Mouse (Mus musculus) urinary bladder, postnatal 25 days (tissue): ENCODE results near the gene Serpinb11.

Experiments
- DNase-seq: peaks from one replicate; pipeline ENCODE4 v3.0.0; 2022; ENCODE audit warnings: low spot score

The Serpinb11 gene

GRCm38 (mm10) chr1:107360898-107361297 lies at the start of gene Serpinb11:
Gene Serpinb11, plus strand, starts transcription at chr1:107361198.
- DNase-seq, result no peak

- no peak for DNase-seq
Observed at GRCm38 (mm10) chr1:107345979-107346378, 15.0 kb upstream of the Serpinb11 start.

DNA sequence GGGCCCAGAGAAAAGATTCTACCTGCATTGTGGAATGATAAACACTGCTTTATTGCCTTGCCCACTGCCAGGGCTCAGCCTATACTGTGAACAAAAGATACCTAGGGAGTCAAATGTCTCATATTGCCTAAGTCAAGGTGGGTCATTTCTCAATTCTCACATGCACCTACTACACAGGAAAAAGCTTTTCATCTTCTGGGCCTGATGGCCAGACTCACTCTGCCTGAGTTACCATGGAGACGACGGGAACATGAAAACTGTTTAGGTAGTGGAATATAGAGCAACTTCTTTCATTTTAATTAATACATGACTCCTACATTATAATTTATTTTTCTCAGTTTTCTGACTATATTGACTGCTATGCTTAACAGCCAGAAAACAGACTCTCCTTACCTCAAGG lies 14.2 kb upstream of the Serpinb11 start:
- DNase-seq, result no peak

GRCm38 (mm10) chr1:107350392-107350791 lies 10.6 kb upstream of the Serpinb11 start:
- DNase-seq, result no peak

- no peak for DNase-seq
Observed at GRCm38 (mm10) chr1:107351115-107351514, 9.9 kb upstream of the Serpinb11 start.

- DNase-seq, result no peak
Observed at GRCm38 (mm10) chr1:107353046-107353445, 8.0 kb upstream of the Serpinb11 start.

GRCm38 (mm10) chr1:107365973-107366372 lies 5.0 kb downstream of the Serpinb11 start:
- DNase-seq, result no peak

- DNase-seq, result no peak
Observed at GRCm38 (mm10) chr1:107368944-107369343, 7.9 kb downstream of the Serpinb11 start.

- no peak for DNase-seq
Observed at GRCm38 (mm10) chr1:107376952-107377351, 16.0 kb downstream of the Serpinb11 start.

- no peak for DNase-seq
Observed at GRCm38 (mm10) chr1:107378368-107378767, 17.4 kb downstream of the Serpinb11 start.

DNA sequence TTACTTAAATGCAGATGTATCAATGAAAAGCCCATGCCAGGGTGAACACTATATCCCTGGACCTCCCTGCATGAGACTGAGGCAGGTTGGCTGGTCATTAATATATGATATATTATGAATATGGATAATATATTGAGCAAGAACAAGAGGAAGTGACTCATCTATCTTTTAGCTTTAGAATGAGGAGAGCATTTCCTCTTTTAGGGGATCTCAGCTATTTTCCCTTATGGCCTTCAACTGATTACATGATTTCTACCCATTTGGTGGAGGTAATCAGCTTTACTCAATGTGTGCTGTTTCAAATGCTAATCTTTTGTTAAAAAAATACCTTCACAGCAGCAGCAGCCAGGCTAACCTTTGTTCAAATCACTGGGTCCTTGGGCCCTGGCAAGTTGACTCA lies 20.5 kb downstream of the Serpinb11 start:
- no peak for DNase-seq

- DNase-seq, result no peak
Observed at GRCm38 (mm10) chr1:107382404-107382803, 21.4 kb downstream of the Serpinb11 start.

DNA sequence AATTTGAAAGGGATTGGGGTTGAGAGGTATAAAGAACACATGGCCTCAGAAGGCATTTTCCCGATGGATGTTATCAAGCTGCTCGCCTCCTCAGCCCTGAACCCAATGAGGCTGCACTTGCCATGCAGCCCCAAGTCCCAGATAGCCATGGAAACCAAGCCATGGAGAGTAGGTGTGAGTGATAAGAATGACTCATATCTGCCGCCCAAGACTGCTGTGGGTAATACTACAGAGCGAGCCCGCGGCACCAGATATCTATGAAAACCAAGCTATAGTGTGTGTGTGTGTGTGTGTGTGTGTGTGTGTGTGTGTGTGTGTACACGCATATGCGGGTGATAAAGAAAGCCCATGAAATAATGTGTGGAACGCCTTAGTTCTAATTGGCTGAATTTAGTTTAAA lies 23.5 kb downstream of the Serpinb11 start:
- no peak for DNase-seq

DNA sequence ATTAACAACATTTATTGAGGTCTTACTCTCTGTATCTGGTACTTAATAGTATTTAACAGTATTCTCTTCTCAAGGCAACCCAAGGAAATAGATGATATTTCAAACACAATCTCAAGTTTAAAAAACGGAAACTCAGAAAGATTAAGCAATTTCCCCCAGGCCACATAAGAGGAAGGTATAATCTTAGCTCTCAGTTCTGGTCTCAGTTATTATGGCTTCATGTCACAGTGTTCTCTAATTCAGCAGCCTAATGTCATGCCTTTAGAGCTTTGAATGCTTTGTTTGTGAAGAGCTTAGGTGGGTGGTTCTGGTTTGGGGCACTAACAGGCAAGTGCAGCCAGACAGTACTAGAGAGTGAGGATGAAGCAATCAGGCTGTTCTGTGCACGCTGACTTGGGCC lies 28.8 kb downstream of the Serpinb11 start:
- no peak for DNase-seq

DNA sequence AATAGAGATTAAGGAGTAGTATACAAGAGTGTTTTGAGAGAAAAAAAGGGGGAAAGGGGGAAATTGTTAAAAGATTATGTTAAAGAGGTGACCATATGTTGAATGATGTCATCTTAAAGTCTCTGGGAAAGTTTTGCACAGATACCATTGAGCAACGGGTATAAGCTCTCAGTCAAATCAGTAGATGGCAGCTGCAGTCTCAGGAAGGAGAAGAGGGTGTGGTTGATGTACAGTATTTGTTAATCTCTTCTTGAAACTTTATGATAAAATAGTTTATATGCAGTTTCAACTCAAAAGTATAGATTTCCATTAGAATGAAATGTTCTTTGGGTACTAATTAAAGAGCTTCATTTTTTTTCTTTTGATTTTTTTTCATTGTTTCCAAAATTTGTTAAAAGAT lies 36.5 kb downstream of the Serpinb11 start:
- DNase-seq, result no peak

DNA sequence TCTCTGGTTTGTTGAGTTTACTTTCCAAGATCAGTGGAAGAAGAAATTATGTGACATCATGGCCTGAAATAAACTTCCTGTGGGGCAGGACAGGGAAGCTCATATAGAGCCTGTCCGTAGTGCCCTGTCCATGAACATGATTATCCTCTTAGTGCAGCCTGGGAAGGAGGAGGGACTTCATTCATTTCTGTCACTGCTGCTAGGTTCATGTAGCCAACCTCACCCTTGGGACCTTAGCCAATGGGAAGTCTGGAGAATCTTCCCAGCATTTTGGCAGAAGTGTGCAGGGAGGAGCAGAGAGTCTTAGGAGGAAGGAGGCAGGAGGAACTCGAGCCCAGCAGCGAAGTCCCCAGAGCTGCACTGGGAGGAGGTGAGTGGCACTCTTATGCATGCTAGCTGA lies 38.4 kb downstream of the Serpinb11 start, which contains the start of gene Serpinb7:
Serpinb7 (plus strand) TSS at position 301 of the 400 bp plus-strand sequence.
- no peak for DNase-seq

DNA sequence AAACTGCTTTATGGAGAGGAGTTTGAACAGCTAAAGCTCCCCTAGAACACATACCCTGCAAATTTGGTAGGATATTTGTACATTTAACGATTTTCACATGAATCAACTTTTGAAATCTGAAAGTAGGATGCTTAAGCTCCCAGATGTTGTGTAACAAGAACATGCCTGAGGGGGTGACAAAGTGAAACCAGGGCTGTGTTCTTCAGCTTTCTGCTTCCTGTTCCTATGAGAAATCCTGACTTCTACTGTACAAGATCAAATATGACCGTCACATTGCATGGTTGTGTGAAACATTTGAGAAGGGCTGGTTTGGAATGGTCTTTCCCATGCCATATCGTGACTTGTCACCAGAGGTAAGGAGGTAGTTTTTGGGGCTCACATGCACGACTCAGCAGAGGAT lies 41.1 kb downstream of the Serpinb11 start:
- DNase-seq, result no peak

GRCm38 (mm10) chr1:107414650-107415049 lies 53.7 kb downstream of the Serpinb11 start:
- DNase-seq, result no peak

- no peak for DNase-seq
Observed at GRCm38 (mm10) chr1:107422487-107422886, 61.5 kb downstream of the Serpinb11 start.
